Mouse (Mus musculus) bone marrow, adult 2 months (tissue): ENCODE measurements around the gene 1700017B05Rik.

Experiments
- CTCF ChIP-seq: fragments of 200-500 bp; IDR thresholded peaks from 2 replicates; pipeline ENCODE4 v1.5.1; 2011; ENCODE audit warnings: low read length, control low read depth; ENCODE audit not compliant: control insufficient read depth, insufficient read depth
- POLR2A ChIP-seq: fragments of 200-500 bp; IDR thresholded peaks from 2 replicates; pipeline ENCODE4 v1.6.1; 2011; ENCODE audit warnings: low read depth, mild to moderate bottlenecking, control low read depth, low read length, borderline replicate concordance; ENCODE audit not compliant: control insufficient read depth

- TF ChIP-seq CTCF (no peak), POLR2A (no peak)
These were observed 34.2 kb downstream of the 1700017B05Rik start for GRCm38 (mm10) chr9:57228186-57228585.
